Mouse (Mus musculus) ES-E14 (cell line): ENCODE results near the gene Dpf1.

ENCODE experiments used
- CHD2 ChIP-seq: IDR thresholded peaks from 2 replicates; pipeline ENCODE4 v1.6.1; 2014; ENCODE audit warnings: mild to moderate bottlenecking, low read depth, low read length, inconsistent platforms
- HCFC1 ChIP-seq: IDR thresholded peaks from 2 replicates; pipeline ENCODE4 v1.6.1; 2012; ENCODE audit warnings: low read length, inconsistent platforms, borderline replicate concordance; ENCODE audit not compliant: insufficient read depth
- ZC3H11A ChIP-seq: IDR thresholded peaks from 2 replicates; pipeline ENCODE4 v1.6.1; 2012; ENCODE audit warnings: low read depth, mild to moderate bottlenecking, inconsistent platforms, low read length, borderline replicate concordance

- TF ChIP-seq CHD2 (no peak), HCFC1 (no peak), ZC3H11A (no peak)
Measured at GRCm38 (mm10) chr7:29305263-29305988, 1.7 kb downstream of the Dpf1 start.
